Mouse (Mus musculus): ENCODE measurements at regions not wholly inside any gene's neighbourhood (a gene's known extent, or its start where the extent isn't known, plus 50 kb on each side); places are given as distances from the start of the nearest gene placed in this dataset.

DNA sequence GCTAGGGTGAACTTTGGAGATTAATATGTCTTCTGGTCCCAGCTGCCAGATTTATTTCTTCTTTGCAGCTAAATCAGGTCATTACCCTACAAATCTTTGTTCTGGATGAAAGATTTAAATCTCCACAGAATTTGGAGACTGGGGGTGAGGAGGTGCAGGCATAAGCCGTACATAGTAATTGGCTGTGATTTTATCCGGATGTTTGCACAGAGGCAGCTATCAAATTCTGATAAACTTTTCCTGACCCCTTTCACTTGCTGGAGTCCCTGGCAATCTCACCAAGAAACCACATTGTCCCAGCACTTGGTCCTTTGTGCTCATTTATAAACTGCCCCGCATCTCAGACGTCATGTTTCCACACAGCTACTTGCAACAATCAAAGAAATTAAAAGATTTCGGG is 128.8 kb upstream of the Map3k7 start:
- Histone ChIP-seq H3K9ac (ENCODE audit: control insufficient read depth, low read depth, low read length, poor library complexity, severe bottlenecking) (no peak overlapping the region), H3K9me3 (replicated peaks; ENCODE audit: insufficient read depth, low read length) (no peaks in the 10 kb centered on the region), H3K36me3 (ENCODE audit: control insufficient read depth in 1 of 2, insufficient read depth in 2 of 2, low read length in 2 of 2) (no peaks in the 10 kb centered on the region), H3K27ac (ENCODE audit: control insufficient read depth, low read depth, low read length) (no peak overlapping the region), H3K79me2 (ENCODE audit: control insufficient read depth, insufficient read depth, low read length, poor library complexity) (no peaks in the 10 kb centered on the region), H3K4me1 (ENCODE audit: control insufficient read depth in 1 of 2, insufficient read depth in 2 of 2, low read length in 2 of 2) (no peaks in the 10 kb centered on the region), H3K4me3 (ENCODE audit: control insufficient read depth in 1 of 2, insufficient read depth in 1 of 2, low read depth in 2 of 2, low read length in 2 of 2) (no peak overlapping the region), H3K27me3 (ENCODE audit: control insufficient read depth in 1 of 2, insufficient read depth in 2 of 2, low read length in 2 of 2) (no peaks in the 10 kb centered on the region)
- no peak for DNase-seq (ENCODE audit: low read depth, low spot score)
- TF ChIP-seq MYC (IDR thresholded peaks at IDR 0.05; ENCODE audit: low read depth, low read length): no peak
- no peak for TF ChIP-seq EP300 (IDR thresholded peaks at IDR 0.05; ENCODE audit: low read depth in 1 of 2, low read length in 2 of 2)
- TF ChIP-seq NELFE (IDR thresholded peaks at IDR 0.05; ENCODE audit: low read depth, low read length): no peak
- TF ChIP-seq ELF1 (IDR thresholded peaks at IDR 0.05; ENCODE audit: low read depth, low read length): no peak
- TF ChIP-seq ZC3H11A (IDR thresholded peaks at IDR 0.05; ENCODE audit: low read depth, low read length): no peak
- no peak for TF ChIP-seq SMC3 (IDR thresholded peaks at IDR 0.05; ENCODE audit: low read depth, low read length)
- no peak for TF ChIP-seq USF2 (IDR thresholded peaks at IDR 0.05; ENCODE audit: borderline replicate concordance in 1 of 2, insufficient read depth in 1 of 2, low read depth in 1 of 2, low read length in 2 of 2)
- TF ChIP-seq MAX (IDR thresholded peaks at IDR 0.05; ENCODE audit: low read length): no peak
- TF ChIP-seq MYB (IDR thresholded peaks at IDR 0.05; ENCODE audit: low read depth, low read length): no peak
- TF ChIP-seq MAZ (IDR thresholded peaks at IDR 0.05; ENCODE audit: low read depth, low read length): no peak

DNA sequence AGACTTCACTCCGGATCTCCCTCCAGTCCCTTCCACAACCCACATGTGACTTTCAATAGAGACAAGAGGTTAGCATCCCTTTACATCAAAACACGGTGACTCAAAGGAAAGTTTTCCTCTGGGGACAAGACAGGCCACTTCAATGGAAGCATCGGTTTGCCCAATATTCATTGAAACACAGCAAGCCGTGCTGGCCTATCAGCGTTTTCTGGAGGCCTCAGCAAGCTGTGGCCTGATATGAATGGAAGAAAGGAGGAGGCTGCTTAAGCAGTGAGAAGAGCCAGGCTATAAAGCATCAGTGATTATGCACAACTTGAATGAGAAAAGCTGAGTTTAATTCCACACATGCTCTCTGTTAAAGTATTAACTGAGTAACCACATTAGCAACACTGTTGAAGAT is 125.3 kb upstream of the Map3k7 start:
- DNase-seq (ENCODE audit: low read depth, low spot score): no peak
- H3K36me3 ChIP-seq (ENCODE audit: control insufficient read depth in 1 of 2, insufficient read depth in 2 of 2, low read length in 2 of 2): no peaks in the 10 kb centered on the region
- H3K27ac ChIP-seq (ENCODE audit: control insufficient read depth, low read depth, low read length): no peak overlapping the region
- H3K27me3 ChIP-seq (ENCODE audit: control insufficient read depth in 1 of 2, insufficient read depth in 2 of 2, low read length in 2 of 2): no peaks in the 10 kb centered on the region
- no peaks in the 10 kb centered on the region for H3K9me3 ChIP-seq (replicated peaks; ENCODE audit: insufficient read depth, low read length)
- no peak overlapping the region for H3K9ac ChIP-seq (ENCODE audit: control insufficient read depth, low read depth, low read length, poor library complexity, severe bottlenecking)
- H3K79me2 ChIP-seq (ENCODE audit: control insufficient read depth, insufficient read depth, low read length, poor library complexity): no peaks in the 10 kb centered on the region
- no peaks in the 10 kb centered on the region for H3K4me1 ChIP-seq (ENCODE audit: control insufficient read depth in 1 of 2, insufficient read depth in 2 of 2, low read length in 2 of 2)
- H3K4me3 ChIP-seq (ENCODE audit: control insufficient read depth in 1 of 2, insufficient read depth in 1 of 2, low read depth in 2 of 2, low read length in 2 of 2): no peak overlapping the region
- TF ChIP-seq RAD21 (IDR thresholded peaks at IDR 0.05; ENCODE audit: low read depth, low read length): no peak
- TF ChIP-seq ETS1 (IDR thresholded peaks at IDR 0.05; ENCODE audit: low read depth, low read length): no peak
- no peak for TF ChIP-seq TBP (IDR thresholded peaks at IDR 0.05; ENCODE audit: low read depth, low read length)
- no peak for TF ChIP-seq UBTF (IDR thresholded peaks at IDR 0.05; ENCODE audit: borderline replicate concordance, insufficient read depth, low read depth, low read length)
- TF ChIP-seq EP300 (IDR thresholded peaks at IDR 0.05; ENCODE audit: low read depth in 1 of 2, low read length in 2 of 2): no peak

DNA sequence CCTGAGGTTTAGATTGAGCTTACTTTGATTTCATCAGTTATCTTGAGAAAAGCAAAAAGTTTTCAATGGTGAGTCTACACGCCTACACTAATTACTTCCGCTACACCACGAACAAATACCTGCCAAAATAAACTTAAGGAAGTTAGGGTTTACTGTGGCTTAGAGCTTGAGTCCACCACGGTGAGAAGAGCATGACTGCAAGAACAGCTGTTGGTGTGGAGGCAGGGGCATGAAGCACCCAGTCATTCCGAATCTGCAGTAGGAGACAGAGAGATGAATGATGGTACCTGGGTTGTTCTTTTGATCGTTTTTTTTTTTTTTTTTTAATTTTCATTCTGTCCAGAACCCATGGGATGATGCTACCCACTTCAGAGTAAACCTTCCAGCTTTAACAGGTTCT is 114.1 kb upstream of the Map3k7 start:
- H3K79me2 ChIP-seq (ENCODE audit: control insufficient read depth, insufficient read depth, low read length, poor library complexity): no peaks in the 10 kb centered on the region
- H3K27ac ChIP-seq (ENCODE audit: control insufficient read depth, low read depth, low read length): no peak overlapping the region
- TF ChIP-seq UBTF (IDR thresholded peaks at IDR 0.05; ENCODE audit: borderline replicate concordance, insufficient read depth, low read depth, low read length): no peak
- no peak for TF ChIP-seq ETS1 (IDR thresholded peaks at IDR 0.05; ENCODE audit: low read depth, low read length)
- no peak for TF ChIP-seq TAL1 (IDR thresholded peaks at IDR 0.05; ENCODE audit: low read length)
- no peaks in the 10 kb centered on the region for H3K27me3 ChIP-seq (ENCODE audit: control insufficient read depth in 1 of 2, insufficient read depth in 2 of 2, low read length in 2 of 2)
- H3K36me3 ChIP-seq (ENCODE audit: control insufficient read depth in 1 of 2, insufficient read depth in 2 of 2, low read length in 2 of 2): no peaks in the 10 kb centered on the region
- no peaks in the 10 kb centered on the region for H3K4me1 ChIP-seq (ENCODE audit: control insufficient read depth in 1 of 2, insufficient read depth in 2 of 2, low read length in 2 of 2)
- no peaks in the 10 kb centered on the region for H3K9me3 ChIP-seq (replicated peaks; ENCODE audit: insufficient read depth, low read length)
- H3K9ac ChIP-seq (ENCODE audit: control insufficient read depth, low read depth, low read length, poor library complexity, severe bottlenecking): no peak overlapping the region
- no peak for DNase-seq (ENCODE audit: low read depth, low spot score)
- H3K4me3 ChIP-seq (ENCODE audit: control insufficient read depth in 1 of 2, insufficient read depth in 1 of 2, low read depth in 2 of 2, low read length in 2 of 2): no peak overlapping the region

All from MEL (cell line).